Mouse (Mus musculus): ENCODE data around the gene Efhd2. TPM values are rescaled to one million over a fixed set of nuclear protein-coding genes. Genes with fewer than 3 reads are reported as not detected.
A peak's percentile ranks its signal among the peaks of the same experiment; 100 is the strongest.

Gene Efhd2
- polyA plus RNA-seq, 1 experiment from 2014 or later = 173 TPM

DNA sequence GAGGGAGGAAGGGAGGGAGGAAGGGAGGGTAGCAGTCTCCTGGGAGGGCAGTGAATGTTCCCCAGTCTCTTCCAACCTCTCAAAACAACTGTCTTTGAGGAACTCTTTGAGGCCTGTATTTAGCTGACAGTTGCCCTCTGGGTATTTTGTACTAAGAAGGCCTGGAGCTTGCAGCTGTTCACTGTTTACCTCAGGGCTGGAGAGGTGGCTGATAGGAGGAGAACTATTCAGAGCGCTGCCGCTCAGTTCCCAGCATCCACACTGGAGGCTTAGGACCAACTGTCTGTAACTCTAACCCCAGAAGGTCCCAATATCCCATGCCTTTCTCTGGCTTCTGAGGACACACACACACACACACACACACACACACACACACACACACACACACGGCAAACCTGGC is 23.1 kb upstream of the Efhd2 start:
- no peak for ATAC-seq
- Histone ChIP-seq H3K36me3 (ENCODE audit: control insufficient read depth, insufficient read depth) (no peaks in the 10 kb centered on the region), H3K4me2 (replicated peaks; ENCODE audit: low read depth) (no peak overlapping the region), H3K4me3 (ENCODE audit: low read depth, low read length) (no peak overlapping the region), H3K27ac (ENCODE audit: low read depth, low read length) (no peak overlapping the region), H3K9me3 (ENCODE audit: control insufficient read depth) (no peaks in the 10 kb centered on the region), H3K9ac (ENCODE audit: low read depth, low read length) (no peak overlapping the region), H3K27me3 (replicated peaks; ENCODE audit: control insufficient read depth, insufficient read depth, low read length) (no peaks in the 10 kb centered on the region), H3K4me1 (replicated peaks; ENCODE audit: control insufficient read depth, insufficient read depth, low read length) (0 out of 2 replicates have a peak, but pooled peaks cover 6% of the 10 kb centered on the region)
- 63% methylated on average over 3 of the region's 3 CpGs for WGBS
- TF ChIP-seq CTCF (IDR thresholded peaks at IDR 0.05; ENCODE audit: low read depth) = no peak

DNA sequence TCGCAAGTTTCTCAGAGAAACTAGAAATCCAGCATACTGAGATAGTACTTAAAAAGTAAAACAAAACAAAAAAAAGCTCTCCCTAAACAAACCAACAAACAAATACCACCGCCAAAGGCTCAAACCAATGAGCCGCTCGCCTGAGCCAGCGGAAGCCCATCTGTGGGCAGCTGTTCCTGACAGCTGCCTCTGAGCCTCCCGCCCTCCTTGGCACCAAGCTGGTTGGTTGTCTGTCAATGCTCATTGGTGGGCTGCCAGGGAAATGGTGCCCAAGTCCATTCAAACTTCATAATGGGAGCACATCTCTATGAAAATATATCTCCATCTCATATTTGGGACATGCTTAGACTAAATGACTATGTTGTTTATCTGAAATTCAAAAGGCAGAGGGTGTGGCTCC is 22.5 kb upstream of the Efhd2 start:
- no peak for TF ChIP-seq CTCF (IDR thresholded peaks at IDR 0.05; ENCODE audit: low read depth)
- Histone ChIP-seq H3K36me3 (ENCODE audit: control insufficient read depth, insufficient read depth) (no peaks in the 10 kb centered on the region), H3K9ac (ENCODE audit: low read depth, low read length) (no peak overlapping the region), H3K27ac (ENCODE audit: low read depth, low read length) (no peak overlapping the region), H3K27me3 (replicated peaks; ENCODE audit: control insufficient read depth, insufficient read depth, low read length) (no peaks in the 10 kb centered on the region), H3K4me1 (replicated peaks; ENCODE audit: control insufficient read depth, insufficient read depth, low read length) (0 out of 2 replicates have a peak, but pooled peaks cover 6% of the 10 kb centered on the region), H3K4me3 (ENCODE audit: low read depth, low read length) (no peak overlapping the region), H3K4me2 (replicated peaks; ENCODE audit: low read depth) (no peak overlapping the region), H3K9me3 (ENCODE audit: control insufficient read depth) (no peaks in the 10 kb centered on the region)
- WGBS = 72% methylated on average over 6 of the region's 6 CpGs
- ATAC-seq = no peak

GRCm38 (mm10) chr4:141895772-141896171 is 21.1 kb upstream of the Efhd2 start:
- Histone ChIP-seq H3K4me2 (replicated peaks; ENCODE audit: low read depth) (no peak overlapping the region), H3K4me3 (ENCODE audit: low read depth, low read length) (no peak overlapping the region), H3K4me1 (replicated peaks; ENCODE audit: control insufficient read depth, insufficient read depth, low read length) (0 out of 2 replicates have a peak, but pooled peaks cover 6% of the 10 kb centered on the region), H3K9me3 (ENCODE audit: control insufficient read depth) (no peaks in the 10 kb centered on the region), H3K9ac (ENCODE audit: low read depth, low read length) (no peak overlapping the region), H3K27me3 (replicated peaks; ENCODE audit: control insufficient read depth, insufficient read depth, low read length) (no peaks in the 10 kb centered on the region), H3K27ac (ENCODE audit: low read depth, low read length) (no peak overlapping the region), H3K36me3 (ENCODE audit: control insufficient read depth, insufficient read depth) (no peaks in the 10 kb centered on the region)
- ATAC-seq = no peak
- no peak for TF ChIP-seq CTCF (IDR thresholded peaks at IDR 0.05; ENCODE audit: low read depth)
- 50% methylated on average over 12 of the region's 12 CpGs for WGBS

GRCm38 (mm10) chr4:141893157-141893784 is 18.6 kb upstream of the Efhd2 start:
- WGBS = 56% methylated on average over 8 of the region's 8 CpGs

GRCm38 (mm10) chr4:141886385-141886968 is 11.8 kb upstream of the Efhd2 start:
- Histone ChIP-seq H3K9ac (ENCODE audit: low read depth, low read length) (no peak overlapping the region), H3K4me1 (replicated peaks; ENCODE audit: control insufficient read depth, insufficient read depth, low read length) (no peaks in the 10 kb centered on the region), H3K9me3 (ENCODE audit: control insufficient read depth) (no peaks in the 10 kb centered on the region), H3K27ac (ENCODE audit: low read depth, low read length) (no peak overlapping the region), H3K36me3 (ENCODE audit: control insufficient read depth, insufficient read depth) (no peaks in the 10 kb centered on the region), H3K4me3 (ENCODE audit: low read depth, low read length) (no peak overlapping the region), H3K27me3 (replicated peaks; ENCODE audit: control insufficient read depth, insufficient read depth, low read length) (no peaks in the 10 kb centered on the region), H3K4me2 (replicated peaks; ENCODE audit: low read depth) (no peak overlapping the region)
- WGBS = 43% methylated on average over 6 of the region's 6 CpGs
- no peak for ATAC-seq
- TF ChIP-seq CTCF (IDR thresholded peaks at IDR 0.05; ENCODE audit: low read depth) = peak; percentile 29; the same call in 1 of the 2 replicates

More at GRCm38 (mm10) chr4:141893157-141893784, 18.6 kb upstream of the Efhd2 start:
- Histone ChIP-seq H3K4me1 (replicated peaks; ENCODE audit: control insufficient read depth, insufficient read depth, low read length) (0 out of 2 replicates have a peak, but pooled peaks cover 6% of the 10 kb centered on the region), H3K9me3 (ENCODE audit: control insufficient read depth) (no peaks in the 10 kb centered on the region), H3K27me3 (replicated peaks; ENCODE audit: control insufficient read depth, insufficient read depth, low read length) (no peaks in the 10 kb centered on the region), H3K4me2 (replicated peaks; ENCODE audit: low read depth) (no peak overlapping the region), H3K27ac (ENCODE audit: low read depth, low read length) (peak overlapping the region; percentile 60), H3K36me3 (ENCODE audit: control insufficient read depth, insufficient read depth) (no peaks in the 10 kb centered on the region), H3K4me3 (ENCODE audit: low read depth, low read length) (no peak overlapping the region), H3K9ac (ENCODE audit: low read depth, low read length) (no peak overlapping the region)
- peak; percentile 65 for ATAC-seq
- TF ChIP-seq CTCF (IDR thresholded peaks at IDR 0.05; ENCODE audit: low read depth) = no peak

- Histone ChIP-seq H3K9ac (ENCODE audit: low read depth, low read length) (no peak overlapping the region), H3K4me2 (replicated peaks; ENCODE audit: low read depth) (no peak overlapping the region), H3K4me1 (replicated peaks; ENCODE audit: control insufficient read depth, insufficient read depth, low read length) (no peaks in the 10 kb centered on the region), H3K27me3 (replicated peaks; ENCODE audit: control insufficient read depth, insufficient read depth, low read length) (no peaks in the 10 kb centered on the region), H3K36me3 (ENCODE audit: control insufficient read depth, insufficient read depth) (no peaks in the 10 kb centered on the region), H3K27ac (ENCODE audit: low read depth, low read length) (no peak overlapping the region), H3K4me3 (ENCODE audit: low read depth, low read length) (no peak overlapping the region), H3K9me3 (ENCODE audit: control insufficient read depth) (no peaks in the 10 kb centered on the region)
- 72% methylated on average over 9 of the region's 9 CpGs for WGBS
- no peak for ATAC-seq
- TF ChIP-seq CTCF (IDR thresholded peaks at IDR 0.05; ENCODE audit: low read depth) = no peak
These were observed 10.7 kb upstream of the Efhd2 start for GRCm38 (mm10) chr4:141885451-141885850.
